Mouse (Mus musculus): ENCODE results near the gene Mxd4. TPM values are rescaled to one million over a fixed set of nuclear protein-coding genes. Genes with fewer than 3 reads are reported as not detected.

The Mxd4 gene
- polyA plus RNA-seq, 1 experiment from 2014 or later, result 3.2 TPM

DNA sequence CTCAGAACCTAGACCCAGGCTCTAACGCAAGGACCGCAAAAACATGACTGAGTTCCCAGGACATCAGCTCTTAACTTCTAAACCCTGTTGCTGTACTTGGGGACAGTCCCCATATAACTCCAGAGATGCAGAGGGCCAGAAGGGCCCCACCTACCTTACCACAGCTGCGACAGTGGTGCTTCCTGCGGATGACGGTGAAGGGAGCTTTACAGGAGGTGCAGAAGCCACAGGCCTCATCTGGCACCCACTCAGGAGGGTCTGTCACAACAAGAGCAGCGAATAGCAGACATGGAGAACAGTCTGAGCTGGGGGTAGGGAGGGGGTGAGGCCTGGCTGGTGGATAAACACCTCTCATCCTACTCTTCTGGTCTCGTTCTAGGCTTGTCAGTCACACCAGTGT, 8.9 kb upstream of the Mxd4 start:
- ATAC-seq (ENCODE audit: low read depth), result no peak
- Histone ChIP-seq H3K27me3 (no peaks in the 10 kb centered on the region), H3K4me3 (replicated peaks) (no peak overlapping the region), H3K27ac (no peak overlapping the region), H3K9ac (no peak overlapping the region), H3K4me1 (replicated peaks) (peaks cover 4% of the 10 kb centered on the region; the same call in 1 of the 2 replicates), H3K4me2 (no peak overlapping the region), H3K9me3 (replicated peaks) (no peaks in the 10 kb centered on the region), H3K36me3 (no peaks in the 10 kb centered on the region)
- DNase-seq, result no peak
- WGBS (ENCODE audit: insufficient replicate concordance), result 50% methylated on average over 7 of the region's 7 CpGs

GRCm38 (mm10) chr5:34195786-34196185, 8.3 kb upstream of the Mxd4 start:
- no peaks in the 10 kb centered on the region for H3K9me3 ChIP-seq (replicated peaks)
- no peaks in the 10 kb centered on the region for H3K4me1 ChIP-seq (replicated peaks)
- H3K9ac ChIP-seq, result no peak overlapping the region
- no peaks in the 10 kb centered on the region for H3K36me3 ChIP-seq
- no peaks in the 10 kb centered on the region for H3K27me3 ChIP-seq
- 84% methylated on average over 12 of the region's 12 CpGs for WGBS (ENCODE audit: insufficient replicate concordance)
- no peak overlapping the region for H3K27ac ChIP-seq
- H3K4me2 ChIP-seq, result no peak overlapping the region
- DNase-seq (no peak), ATAC-seq (ENCODE audit: low read depth) (no peak)
- no peak overlapping the region for H3K4me3 ChIP-seq (replicated peaks)

- H3K27ac ChIP-seq, result no peak overlapping the region
- no peaks in the 10 kb centered on the region for H3K9me3 ChIP-seq (replicated peaks)
- 0 out of 2 replicates have a peak, but pooled peaks cover 4% of the 10 kb centered on the region for H3K4me1 ChIP-seq (replicated peaks)
- no peak overlapping the region for H3K4me3 ChIP-seq (replicated peaks)
- DNase-seq (no peak), ATAC-seq (ENCODE audit: low read depth) (no peak)
- H3K36me3 ChIP-seq, result no peaks in the 10 kb centered on the region
- H3K9ac ChIP-seq, result no peak overlapping the region
- H3K4me2 ChIP-seq, result no peak overlapping the region
- WGBS (ENCODE audit: insufficient replicate concordance), result 48% methylated on average over 6 of the region's 6 CpGs
- H3K27me3 ChIP-seq, result no peaks in the 10 kb centered on the region
Observed at GRCm38 (mm10) chr5:34194975-34195662, 7.6 kb upstream of the Mxd4 start.

DNA sequence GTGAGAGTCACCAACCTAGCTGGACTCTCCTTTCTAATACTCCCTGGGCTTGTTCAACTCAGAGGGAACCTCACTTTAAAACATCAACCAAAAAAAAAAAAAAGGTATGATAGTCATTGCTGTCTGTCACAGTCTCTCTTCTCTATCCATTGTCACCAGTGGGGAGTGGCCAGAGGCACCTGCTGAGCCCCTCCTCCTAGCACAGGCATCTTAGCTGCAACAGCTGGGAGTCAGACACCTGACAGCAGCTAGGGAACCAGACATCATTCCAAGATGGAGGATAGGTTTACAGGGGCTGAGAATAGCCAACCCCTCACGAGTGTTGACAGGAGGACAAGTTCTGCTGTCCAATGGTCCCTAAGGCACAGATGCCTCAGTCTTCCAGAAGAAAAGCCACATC, 6.9 kb upstream of the Mxd4 start:
- peaks cover 10% of the 10 kb centered on the region for H3K4me1 ChIP-seq (replicated peaks)
- H3K4me3 ChIP-seq (replicated peaks), result no peak overlapping the region
- H3K4me2 ChIP-seq, result no peak overlapping the region
- no peaks in the 10 kb centered on the region for H3K36me3 ChIP-seq
- ATAC-seq (ENCODE audit: low read depth) (no peak), DNase-seq (no peak)
- H3K9me3 ChIP-seq (replicated peaks), result no peaks in the 10 kb centered on the region
- 43% methylated on average over 1 of the region's 1 CpGs for WGBS (ENCODE audit: insufficient replicate concordance)
- H3K27ac ChIP-seq, result no peak overlapping the region
- no peak overlapping the region for H3K9ac ChIP-seq
- H3K27me3 ChIP-seq, result no peaks in the 10 kb centered on the region

DNA sequence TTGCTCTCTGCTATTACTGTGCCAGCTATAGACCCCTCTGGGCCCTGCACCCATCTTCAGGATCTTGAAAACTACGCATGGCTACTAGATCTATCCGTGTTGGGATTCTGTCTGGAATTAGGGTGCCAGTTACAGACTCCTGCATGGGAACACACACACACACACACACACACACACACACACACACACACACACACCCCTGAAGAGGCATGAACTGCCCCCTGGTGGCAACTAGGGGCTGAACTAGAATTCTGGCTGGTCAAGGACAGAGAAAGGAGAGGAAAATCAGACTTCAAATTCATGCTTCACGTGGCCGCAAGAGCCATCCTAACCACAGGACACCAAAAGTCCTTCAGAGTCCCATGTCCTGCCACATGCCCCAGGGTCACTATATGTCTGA, 4.3 kb upstream of the Mxd4 start:
- Histone ChIP-seq H3K27ac (no peak overlapping the region), H3K4me2 (no peak overlapping the region), H3K27me3 (no peaks in the 10 kb centered on the region), H3K4me1 (replicated peaks) (peaks cover 28% of the 10 kb centered on the region), H3K4me3 (replicated peaks) (no peak overlapping the region), H3K36me3 (no peaks in the 10 kb centered on the region), H3K9me3 (replicated peaks) (no peaks in the 10 kb centered on the region), H3K9ac (no peak overlapping the region)
- 61% methylated on average over 4 of the region's 4 CpGs for WGBS (ENCODE audit: insufficient replicate concordance)
- DNase-seq, result no peak
- no peak for ATAC-seq (ENCODE audit: low read depth)

DNA sequence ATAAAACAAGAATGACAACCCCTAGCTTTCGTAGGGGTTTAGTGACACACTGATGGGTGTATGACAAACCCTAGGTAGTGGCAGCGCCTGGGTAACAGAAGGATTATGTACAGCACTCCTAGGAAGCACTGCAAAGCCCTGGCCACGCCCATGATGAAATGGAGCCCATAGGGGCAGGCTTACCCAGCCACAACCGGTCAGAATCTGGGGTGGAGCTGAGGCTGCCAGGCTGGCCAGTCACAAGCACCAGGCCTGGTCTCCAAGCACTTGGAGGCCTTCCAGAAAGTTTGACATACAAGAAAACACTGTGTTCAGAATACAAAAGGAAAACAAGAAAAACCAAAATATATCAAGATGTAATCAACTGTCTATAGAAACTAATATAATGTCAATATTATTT, 3.5 kb upstream of the Mxd4 start:
- Histone ChIP-seq H3K4me2 (no peak overlapping the region), H3K36me3 (no peaks in the 10 kb centered on the region), H3K27me3 (no peaks in the 10 kb centered on the region), H3K27ac (no peak overlapping the region), H3K4me3 (replicated peaks) (no peak overlapping the region), H3K9ac (no peak overlapping the region), H3K4me1 (replicated peaks) (peaks cover 36% of the 10 kb centered on the region), H3K9me3 (replicated peaks) (no peaks in the 10 kb centered on the region)
- ATAC-seq (ENCODE audit: low read depth), result no peak
- DNase-seq, result no peak
- 51% methylated on average over 4 of the region's 4 CpGs for WGBS (ENCODE audit: insufficient replicate concordance)

DNA sequence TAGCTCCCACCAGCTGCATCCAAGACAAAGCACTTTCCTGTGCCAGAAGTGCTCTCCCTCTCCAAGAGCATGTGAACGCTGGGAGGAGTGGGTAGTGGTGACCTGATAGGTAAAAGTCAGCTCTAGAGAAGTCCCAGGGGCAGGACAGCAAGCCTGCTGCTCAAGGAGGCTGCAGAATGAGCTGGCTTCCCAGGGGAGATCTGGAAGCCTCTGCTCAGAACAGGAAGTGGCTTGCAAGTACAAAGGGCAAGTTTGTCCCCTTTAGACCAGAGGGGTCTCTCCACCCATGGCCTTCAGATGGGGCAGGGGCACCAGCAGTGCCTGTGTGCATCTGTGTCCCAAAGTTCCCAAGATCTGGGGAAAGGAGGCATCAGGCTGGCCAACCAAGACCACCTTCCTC, 2.0 kb upstream of the Mxd4 start:
- Histone ChIP-seq H3K9ac (no peak overlapping the region), H3K9me3 (replicated peaks) (no peaks in the 10 kb centered on the region), H3K4me1 (replicated peaks) (peaks cover 43% of the 10 kb centered on the region), H3K4me3 (replicated peaks) (no peak overlapping the region), H3K27ac (no peak overlapping the region), H3K4me2 (no peak overlapping the region), H3K27me3 (no peaks in the 10 kb centered on the region), H3K36me3 (no peaks in the 10 kb centered on the region)
- no peak for ATAC-seq (ENCODE audit: low read depth)
- WGBS (ENCODE audit: insufficient replicate concordance), result 40% methylated on average over 1 of the region's 1 CpGs
- no peak for DNase-seq

- DNase-seq (no peak), ATAC-seq (ENCODE audit: low read depth) (no peak)
- 48% methylated on average over 2 of the region's 2 CpGs for WGBS (ENCODE audit: insufficient replicate concordance)
- Histone ChIP-seq H3K36me3 (no peaks in the 10 kb centered on the region), H3K27me3 (no peaks in the 10 kb centered on the region), H3K9ac (no peak overlapping the region), H3K4me1 (replicated peaks) (peaks cover 43% of the 10 kb centered on the region), H3K4me2 (peak overlapping the region; percentile 100; the same call in 1 of the 2 replicates), H3K27ac (no peak overlapping the region), H3K4me3 (replicated peaks) (peak overlapping the region; percentile 77; the same call in 1 of the 2 replicates), H3K9me3 (replicated peaks) (no peaks in the 10 kb centered on the region)
Observed at GRCm38 (mm10) chr5:34188856-34189255, 1.3 kb upstream of the Mxd4 start.

- H3K4me1 ChIP-seq (replicated peaks), result peaks cover 47% of the 10 kb centered on the region
- H3K4me3 ChIP-seq (replicated peaks), result peak overlapping the region; percentile 77
- no peaks in the 10 kb centered on the region for H3K9me3 ChIP-seq (replicated peaks)
- H3K27ac ChIP-seq, result peak overlapping the region; percentile 84
- peak overlapping the region; percentile 80 for H3K9ac ChIP-seq
- 2% methylated on average over 44 of the region's 46 CpGs for WGBS (ENCODE audit: insufficient replicate concordance)
- ATAC-seq (ENCODE audit: low read depth) (no peak), DNase-seq (peak; percentile 46)
- no peaks in the 10 kb centered on the region for H3K27me3 ChIP-seq
- H3K36me3 ChIP-seq, result no peaks in the 10 kb centered on the region
- peak overlapping the region; percentile 100 for H3K4me2 ChIP-seq
Observed at GRCm38 (mm10) chr5:34186961-34187391, 544 bp downstream of the Mxd4 start.

- peak overlapping the region; percentile 100 for H3K4me2 ChIP-seq
- DNase-seq, result no peak
- H3K4me3 ChIP-seq (replicated peaks), result peak overlapping the region; percentile 77
- no peaks in the 10 kb centered on the region for H3K27me3 ChIP-seq
- H3K36me3 ChIP-seq, result no peaks in the 10 kb centered on the region
- H3K4me1 ChIP-seq (replicated peaks), result peaks cover 47% of the 10 kb centered on the region
- ATAC-seq (ENCODE audit: low read depth), result no peak
- 68% methylated on average over 2 of the region's 2 CpGs for WGBS (ENCODE audit: insufficient replicate concordance)
- H3K27ac ChIP-seq, result no peak overlapping the region
- peak overlapping the region; percentile 80 for H3K9ac ChIP-seq
- H3K9me3 ChIP-seq (replicated peaks), result no peaks in the 10 kb centered on the region
Observed at GRCm38 (mm10) chr5:34186391-34186790, 1.1 kb downstream of the Mxd4 start.

GRCm38 (mm10) chr5:34185791-34186190, 1.7 kb downstream of the Mxd4 start:
- ATAC-seq (ENCODE audit: low read depth) (no peak), DNase-seq (no peak)
- H3K4me3 ChIP-seq (replicated peaks), result no peak overlapping the region
- no peak overlapping the region for H3K27ac ChIP-seq
- H3K9ac ChIP-seq, result no peak overlapping the region
- no peaks in the 10 kb centered on the region for H3K36me3 ChIP-seq
- peak overlapping the region; percentile 100 for H3K4me2 ChIP-seq
- peaks cover 47% of the 10 kb centered on the region for H3K4me1 ChIP-seq (replicated peaks)
- no peaks in the 10 kb centered on the region for H3K9me3 ChIP-seq (replicated peaks)
- no peaks in the 10 kb centered on the region for H3K27me3 ChIP-seq

DNA sequence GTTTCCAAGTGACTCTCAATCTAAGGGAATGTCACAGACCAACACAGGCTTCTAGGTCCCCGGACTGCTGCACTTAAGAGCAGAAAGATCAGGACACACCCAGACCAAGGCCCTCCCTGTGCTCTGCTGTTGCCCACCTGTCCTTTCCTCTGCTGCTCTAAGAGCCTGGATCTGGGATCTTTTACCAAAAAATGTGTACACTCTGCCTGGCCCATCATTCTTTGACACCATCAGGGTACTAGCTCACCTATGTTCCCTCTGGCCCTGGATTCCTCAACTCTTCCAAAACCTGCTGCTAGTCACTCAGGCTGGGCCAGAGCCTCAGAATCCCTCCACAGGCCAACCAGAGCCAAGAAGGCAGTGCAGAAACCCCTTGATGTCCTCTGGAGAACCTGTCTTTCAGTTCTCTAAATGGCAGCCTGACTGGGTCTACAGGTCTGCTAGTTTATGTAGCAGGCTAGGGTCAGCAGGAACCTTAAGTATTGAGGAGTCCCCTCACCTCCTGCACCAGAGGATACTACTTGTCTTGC, 2.4 kb downstream of the Mxd4 start:
- H3K4me2 ChIP-seq, result no peak overlapping the region

More for the DNA sequence above, 2.4 kb downstream of the Mxd4 start:
- no peak for ATAC-seq (ENCODE audit: low read depth)
- no peak for DNase-seq
- Histone ChIP-seq H3K4me3 (replicated peaks) (no peak overlapping the region), H3K36me3 (no peaks in the 10 kb centered on the region), H3K27me3 (no peaks in the 10 kb centered on the region), H3K4me1 (replicated peaks) (peaks cover 43% of the 10 kb centered on the region), H3K27ac (no peak overlapping the region), H3K9me3 (replicated peaks) (no peaks in the 10 kb centered on the region), H3K9ac (no peak overlapping the region)
- 73% methylated on average over 1 of the region's 1 CpGs for WGBS (ENCODE audit: insufficient replicate concordance)

All from liver, embryonic 13.5 days (tissue).